Mouse (Mus musculus) forebrain, embryonic 15.5 days (tissue): ENCODE measurements around the gene Olfr988. TPM values are rescaled to one million over a fixed set of nuclear protein-coding genes. Genes with fewer than 3 reads are reported as not detected.
"Not testable (repeated sequence)": the region's sequence is repeated elsewhere in the genome, so short reads cannot be mapped to it uniquely, and the experiment has no call there.

Source experiments
- ATAC-seq: fragments of 200-750 bp; cut with Nextera tagmentation; replicated peaks from 2 replicates; pipeline ENCODE4 v1.8.0; 2017; ENCODE audit warnings: mild to moderate bottlenecking, moderate TSS enrichment, moderate library complexity
- H3K27ac ChIP-seq: fragments of 300-500 bp; sonication (generic); replicated peaks from 2 replicates; pipeline ENCODE4 v1.5.1; 2015; ENCODE audit warnings: mild to moderate bottlenecking, inconsistent platforms
- H3K27me3 ChIP-seq: fragments of 300-500 bp; sonication (generic); 2 replicates; pipeline ENCODE4 v1.6.1; 2015; ENCODE audit warnings: inconsistent platforms
- H3K36me3 ChIP-seq: fragments of 300-500 bp; sonication (generic); 2 replicates; pipeline ENCODE4 v1.6.1; 2015; ENCODE audit warnings: mild to moderate bottlenecking, inconsistent platforms
- H3K4me1 ChIP-seq: fragments of 300-500 bp; sonication (generic); 2 replicates; pipeline ENCODE4 v1.6.1; 2015; ENCODE audit warnings: inconsistent platforms
- H3K4me2 ChIP-seq: fragments of 300-500 bp; sonication (generic); replicated peaks from 2 replicates; pipeline ENCODE4 v1.6.1; 2015; ENCODE audit warnings: mild to moderate bottlenecking, inconsistent platforms
- H3K4me3 ChIP-seq: fragments of 300-500 bp; sonication (generic); 2 replicates; pipeline ENCODE4 v1.5.1; 2015; ENCODE audit warnings: mild to moderate bottlenecking, inconsistent platforms
- H3K9ac ChIP-seq: fragments of 300-500 bp; sonication (generic); replicated peaks from 2 replicates; pipeline ENCODE4 v1.6.1; 2015; ENCODE audit warnings: mild to moderate bottlenecking, inconsistent platforms
- H3K9me3 ChIP-seq: fragments of 300-500 bp; sonication (generic); 2 replicates; pipeline ENCODE4 v1.6.1; 2016; ENCODE audit warnings: inconsistent platforms
- WGBS: fragments of 180-500 bp; shearing (Covaris S2); methylation state at CpG from one replicate; pipeline ENCODE4 v1.1.7; 2015; ENCODE audit warnings: mixed read lengths; 5-methylcytosine and 5-hydroxymethylcytosine counted together
- polyA plus RNA-seq: library from polyadenylated mRNA; unstranded; fragments of >200 nt; fragmentation: Nextera tagmentation; extraction: Ambion mirVana; gene quantifications from 2 replicates; pipeline ENCODE4 v1.2.1, GENCODE M21; 2015

The Olfr988 gene
- not detected in 2 replicates for polyA plus RNA-seq

GRCm38 (mm10) chr2:85363127-85363526 lies at the start of gene Olfr988:
Olfr988 (minus strand) TSS chr2:85363227.
- H3K4me3 ChIP-seq, H3K9me3 ChIP-seq, ATAC-seq, H3K4me1 ChIP-seq, H3K36me3 ChIP-seq, H3K9ac ChIP-seq, H3K27me3 ChIP-seq, H3K27ac ChIP-seq, H3K4me2 ChIP-seq: not testable (repeated sequence)

- no peak within 1 kb of the TSS for H3K9ac ChIP-seq
- H3K27me3 ChIP-seq, result no peaks in the 10 kb centered on the region
- no peaks in the 10 kb centered on the region for H3K9me3 ChIP-seq
- no peak for ATAC-seq
- H3K4me1 ChIP-seq, result no peaks in the 10 kb centered on the region
- H3K27ac ChIP-seq, result no peak within 1 kb of the TSS
- H3K36me3 ChIP-seq, result no peaks in the 10 kb centered on the region
- no peak within 1 kb of the TSS for H3K4me3 ChIP-seq
- WGBS, result 57% methylated on average over 2 of the region's 2 CpGs
- H3K4me2 ChIP-seq, result no peak within 1 kb of the TSS
These were observed 46.3 kb upstream of the Olfr988 start, which contains the start of gene Olfr992 for GRCm38 (mm10) chr2:85409369-85409768. Olfr992 (minus strand) TSS chr2:85409469.

- no peak for ATAC-seq
- Histone ChIP-seq H3K4me2 (no peak overlapping the region), H3K9me3 (no peaks in the 10 kb centered on the region), H3K36me3 (no peaks in the 10 kb centered on the region), H3K27ac (no peak overlapping the region), H3K4me3 (no peak overlapping the region), H3K27me3 (no peaks in the 10 kb centered on the region), H3K9ac (no peak overlapping the region), H3K4me1 (no peaks in the 10 kb centered on the region)
- whole genome bisulfite sequencing, result 83% methylated on average over 7 of the region's 7 CpGs
These were observed 23.1 kb downstream of the Olfr988 start for GRCm38 (mm10) chr2:85339972-85340371.

- H3K27me3 ChIP-seq, H3K4me3 ChIP-seq, H3K27ac ChIP-seq, H3K4me2 ChIP-seq, H3K4me1 ChIP-seq, H3K9ac ChIP-seq, ATAC-seq, H3K9me3 ChIP-seq, H3K36me3 ChIP-seq: not testable (repeated sequence)
These were observed 23.8 kb downstream of the Olfr988 start, which contains the start of gene Olfr987 for GRCm38 (mm10) chr2:85339215-85339614. Olfr987 (minus strand) TSS chr2:85339315.

GRCm38 (mm10) chr2:85319106-85319505 lies 43.9 kb downstream of the Olfr988 start:
- Histone ChIP-seq H3K4me1 (no peaks in the 10 kb centered on the region), H3K9me3 (no peaks in the 10 kb centered on the region), H3K27me3 (no peaks in the 10 kb centered on the region), H3K4me2 (no peak overlapping the region), H3K9ac (no peak overlapping the region), H3K4me3 (no peak overlapping the region), H3K27ac (no peak overlapping the region), H3K36me3 (no peaks in the 10 kb centered on the region)
- ATAC-seq, result no peak
- 21% methylated on average over 1 of the region's 1 CpGs for WGBS

Other genes with a start within 250 kb of the Olfr988 start
- gene Aplnr, start 227.0 kb downstream of the Olfr988 start, polyA plus RNA-seq, result 19.3 and 19.7 TPM in 2 replicates
- gene Lrrc55, start 166.0 kb downstream of the Olfr988 start, polyA plus RNA-seq, result 10.5 and 10.9 TPM in 2 replicates
- not detected in 2 replicates for gene Olfr987, start 23.9 kb downstream of the Olfr988 start, polyA plus RNA-seq
- gene Olfr992, start 46.2 kb upstream of the Olfr988 start, polyA plus RNA-seq, result not detected in 2 replicates
- not detected in 2 replicates for gene Olfr993, start 51.6 kb upstream of the Olfr988 start, polyA plus RNA-seq
- not detected in 2 replicates for gene Olfr994, start 73.2 kb upstream of the Olfr988 start, polyA plus RNA-seq
- gene Olfr995, start 80.4 kb upstream of the Olfr988 start, polyA plus RNA-seq, result not detected in 2 replicates
- gene 4833423E24Rik, start 155.8 kb upstream of the Olfr988 start, polyA plus RNA-seq, result not detected in 2 replicates
- not detected in 2 replicates for gene Olfr996, start 216.0 kb upstream of the Olfr988 start, polyA plus RNA-seq
- gene Olfr998, start 225.7 kb upstream of the Olfr988 start, polyA plus RNA-seq, result not detected in 2 replicates
- not detected in 2 replicates for gene Olfr1000, start 248.7 kb upstream of the Olfr988 start, polyA plus RNA-seq